Mouse (Mus musculus) frontal cortex, adult 2 months (tissue): Measurements from ENCODE around the gene Gpn2. TPM values are rescaled to one million over a fixed set of nuclear protein-coding genes. Genes with fewer than 3 reads are reported as not detected.

Source experiments
- DNase-seq, 2 experiments: peaks; one replicate each; pipeline ENCODE4 v3.0.0; 2022; ENCODE audit warnings: low spot score in 1 of 2; ENCODE audit errors: extremely low spot score in 1 of 2
- polyA plus RNA-seq: library from polyadenylated mRNA; depleted of rRNA; stranded (reverse); fragments of >200 nt; gene quantifications from 2 replicates; pipeline ENCODE4 v1.2.3, GENCODE M21; 2012

Gpn2 gene
- polyA plus RNA-seq, 1 experiment: 18.9 TPM

DNA sequence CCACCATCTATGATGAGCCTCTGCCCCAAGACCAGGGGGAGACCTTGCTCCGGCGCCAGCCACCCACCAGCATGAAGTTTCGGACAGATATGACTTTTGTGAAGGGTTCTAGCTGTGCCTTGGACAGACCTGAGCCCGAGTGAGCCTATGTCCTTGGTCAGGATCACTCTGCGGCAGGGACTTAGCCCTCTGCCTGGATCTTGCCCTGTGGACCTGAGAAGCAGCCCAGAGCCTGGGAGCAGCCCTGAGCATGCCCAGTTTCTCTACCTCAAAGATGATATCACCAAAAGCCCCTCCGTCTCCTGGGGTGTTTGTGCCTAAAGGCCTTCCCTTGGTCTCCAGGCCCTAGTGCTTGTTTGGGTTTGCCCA, 488 bp upstream of the Gpn2 start:
- DNase-seq: no peak

- DNase-seq: peak in 1 of 2 experiments; percentile 80
Measured at GRCm38 (mm10) chr4:133592570-133592969, 8.4 kb downstream of the Gpn2 start.

- peak in 1 of 2 experiments; percentile 61 for DNase-seq
Measured at GRCm38 (mm10) chr4:133595538-133595937, 11.4 kb downstream of the Gpn2 start.

DNA sequence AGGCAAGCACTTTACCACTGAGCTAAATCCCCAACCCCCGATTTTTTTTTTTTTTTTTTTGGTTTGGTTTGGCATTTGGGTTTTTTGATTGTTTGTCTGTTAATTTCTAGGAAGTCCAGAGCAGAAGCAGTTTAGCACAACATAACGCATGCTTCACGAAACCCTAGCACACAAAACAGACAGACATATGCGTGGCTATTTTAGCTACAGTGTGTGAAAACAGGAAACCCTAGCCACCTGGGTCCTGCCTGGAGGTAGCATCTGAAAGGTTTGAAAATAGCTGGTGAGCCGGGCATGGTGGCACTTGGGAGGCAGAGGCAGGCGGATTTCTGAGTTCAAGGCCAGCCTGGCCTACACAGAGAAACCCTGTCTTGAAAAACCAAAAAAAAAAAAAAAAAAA, 11.9 kb downstream of the Gpn2 start:
- DNase-seq: no peak

DNA sequence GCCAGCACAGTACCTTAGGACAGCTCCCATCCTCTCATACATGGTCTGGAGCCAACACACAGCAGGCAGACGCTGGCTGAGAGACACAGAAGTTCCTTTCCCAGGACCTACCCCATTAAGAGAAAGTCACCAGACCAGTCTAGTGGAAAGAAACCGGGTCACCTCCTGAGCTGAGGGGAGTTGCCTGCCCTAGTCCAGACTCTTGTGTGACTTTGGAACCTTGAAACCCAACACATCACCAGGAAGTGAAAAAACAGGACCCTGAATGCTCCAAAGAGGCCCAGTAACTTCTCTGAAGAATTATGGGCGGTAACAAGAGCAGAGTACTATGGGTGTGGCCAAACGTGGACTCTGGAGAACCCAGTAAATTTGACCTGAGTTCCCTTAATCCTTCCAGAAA, 14.5 kb downstream of the Gpn2 start:
- DNase-seq: no peak

GRCm38 (mm10) chr4:133599116-133599515, 15.0 kb downstream of the Gpn2 start:
- DNase-seq: no peak

- DNase-seq: peak; percentile 52 to 80
Measured at GRCm38 (mm10) chr4:133599571-133600073, 15.5 kb downstream of the Gpn2 start.

GRCm38 (mm10) chr4:133600306-133600705, 16.1 kb downstream of the Gpn2 start:
- no peak for DNase-seq

GRCm38 (mm10) chr4:133601721-133602218, 17.6 kb downstream of the Gpn2 start, which contains the start of gene Sfn:
Sfn (minus strand) TSS chr4:133602168.
- peak in 1 of 2 experiments; percentile 16 for DNase-seq

- DNase-seq: no peak
Measured at GRCm38 (mm10) chr4:133603056-133603455, 18.9 kb downstream of the Gpn2 start.

DNA sequence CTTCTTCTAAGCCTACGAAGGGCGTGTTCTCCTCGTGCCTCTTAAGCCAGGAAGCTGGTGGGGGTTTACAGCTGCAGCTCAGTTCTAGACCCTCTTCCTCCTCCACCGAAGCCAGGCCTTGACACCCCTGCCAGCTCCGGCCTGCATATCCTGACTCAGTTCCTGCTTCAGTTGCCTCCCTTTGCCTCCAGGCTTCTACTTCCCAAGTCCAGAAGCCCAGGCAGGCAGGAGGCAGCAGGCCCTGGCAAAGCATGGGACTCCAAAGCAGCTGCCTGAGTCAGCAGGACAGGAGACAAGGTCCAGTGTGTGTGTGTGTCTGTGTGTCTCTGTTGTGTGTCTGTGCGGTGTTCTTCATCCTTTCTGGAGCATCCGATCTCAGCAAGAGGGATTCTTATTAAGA, 20.0 kb downstream of the Gpn2 start:
- DNase-seq: no peak

GRCm38 (mm10) chr4:133604856-133605255, 20.7 kb downstream of the Gpn2 start:
- DNase-seq: no peak

GRCm38 (mm10) chr4:133605330-133605729, 21.2 kb downstream of the Gpn2 start:
- no peak for DNase-seq

GRCm38 (mm10) chr4:133607284-133607683, 23.1 kb downstream of the Gpn2 start:
- no peak for DNase-seq

- peak in 1 of 2 experiments; percentile 81 for DNase-seq
Measured at GRCm38 (mm10) chr4:133609719-133610118, 25.6 kb downstream of the Gpn2 start.

- no peak for DNase-seq
Measured at GRCm38 (mm10) chr4:133611815-133612214, 27.7 kb downstream of the Gpn2 start.

DNA sequence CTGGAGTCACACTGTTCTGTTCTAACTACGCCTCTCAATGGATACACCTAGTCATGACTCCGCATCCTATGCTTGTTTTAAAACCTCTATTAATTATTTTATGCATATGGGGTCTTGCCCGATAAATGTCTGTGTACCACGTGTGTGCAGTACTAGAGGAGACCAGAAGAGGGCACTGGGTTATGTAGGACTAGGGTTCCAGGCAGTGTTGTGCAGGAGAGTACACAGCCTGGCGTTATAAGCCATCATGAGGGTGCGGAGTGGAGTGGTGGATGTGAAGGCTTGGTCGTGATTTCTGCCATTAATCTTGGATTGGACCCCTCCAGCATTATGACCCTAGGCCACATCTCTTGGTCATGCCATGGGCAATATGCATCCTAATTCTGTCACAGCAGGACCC, 28.3 kb downstream of the Gpn2 start:
- DNase-seq: no peak

DNA sequence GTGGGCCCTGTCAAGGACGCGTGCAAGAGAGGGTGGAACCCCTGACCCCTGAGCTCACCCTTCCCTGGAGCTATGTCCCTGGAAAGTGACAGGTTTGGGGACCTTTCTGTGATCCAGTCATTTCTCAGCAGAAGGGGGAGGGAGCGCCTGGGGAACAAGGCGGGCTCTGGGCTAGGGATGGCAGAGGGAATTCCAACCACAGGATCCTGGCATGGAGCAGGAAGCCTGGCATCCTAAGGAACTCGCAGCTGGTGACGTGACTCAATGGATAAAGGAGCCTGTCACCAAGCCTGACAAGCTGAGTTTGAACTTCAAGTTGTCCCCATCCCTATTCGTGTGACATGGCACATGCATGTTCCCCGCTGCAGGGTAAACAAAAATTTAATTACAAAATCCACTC, 28.9 kb downstream of the Gpn2 start:
- no peak for DNase-seq

GRCm38 (mm10) chr4:133613867-133614266, 29.7 kb downstream of the Gpn2 start:
- no peak for DNase-seq

- peak; percentile 78 to 86 for DNase-seq
Measured at GRCm38 (mm10) chr4:133614274-133614761, 30.2 kb downstream of the Gpn2 start.

GRCm38 (mm10) chr4:133615416-133615815, 31.3 kb downstream of the Gpn2 start:
- no peak for DNase-seq

GRCm38 (mm10) chr4:133617936-133618335, 33.8 kb downstream of the Gpn2 start:
- DNase-seq: no peak
